Mouse (Mus musculus) R1 (cell line): Measurements from ENCODE around the gene Smarcd3.

Source experiments
- DNase-seq: peaks from one replicate; pipeline ENCODE4 v3.0.0-alpha.2; 2018; ENCODE audit warnings: low read depth, low spot score

Smarcd3 gene

DNA sequence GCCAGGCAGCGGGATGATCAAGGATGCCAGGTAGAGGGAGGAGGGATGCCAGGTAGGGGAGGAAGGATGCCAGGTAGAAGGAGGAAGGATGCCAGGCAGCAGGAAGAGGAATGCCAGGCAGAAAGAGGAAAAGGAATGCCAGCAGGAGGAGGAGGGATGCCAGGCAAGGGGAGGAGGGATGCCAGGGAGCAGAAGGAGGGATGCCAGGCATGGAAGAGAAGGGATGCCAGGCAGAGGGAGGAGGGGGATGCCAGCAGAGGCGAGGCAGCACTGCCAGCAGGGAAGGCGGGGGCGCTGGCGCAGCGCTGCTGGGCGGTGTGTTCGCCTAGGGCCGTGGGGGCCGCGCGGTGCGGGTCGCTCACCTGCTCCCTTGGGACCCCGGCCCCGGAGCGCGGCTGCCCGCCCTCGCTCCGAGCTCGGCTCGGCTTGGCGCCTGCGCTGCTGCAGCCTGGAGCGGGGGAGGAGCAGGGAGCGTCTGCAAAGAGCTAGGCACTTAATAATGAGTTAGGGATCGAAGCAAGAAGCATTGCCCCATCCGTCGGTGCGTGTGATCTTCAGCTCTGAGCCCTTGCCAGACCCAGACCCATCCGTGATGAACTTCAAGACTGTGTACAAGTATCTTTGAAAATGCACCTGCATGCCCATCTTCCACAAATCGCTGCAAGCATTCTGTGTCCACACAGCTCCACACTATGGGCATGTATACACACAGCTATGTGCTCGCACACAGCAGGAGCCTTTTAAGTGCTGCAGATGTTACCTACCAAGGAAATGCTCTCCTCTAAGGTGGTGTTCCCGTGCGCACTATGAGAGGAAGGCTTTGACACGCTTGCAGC is at the start of gene Smarcd3:
Gene Smarcd3 (minus strand): TSS at position 426 of the 836 bp plus-strand sequence.
- DNase-seq, result peak; percentile 51

DNA sequence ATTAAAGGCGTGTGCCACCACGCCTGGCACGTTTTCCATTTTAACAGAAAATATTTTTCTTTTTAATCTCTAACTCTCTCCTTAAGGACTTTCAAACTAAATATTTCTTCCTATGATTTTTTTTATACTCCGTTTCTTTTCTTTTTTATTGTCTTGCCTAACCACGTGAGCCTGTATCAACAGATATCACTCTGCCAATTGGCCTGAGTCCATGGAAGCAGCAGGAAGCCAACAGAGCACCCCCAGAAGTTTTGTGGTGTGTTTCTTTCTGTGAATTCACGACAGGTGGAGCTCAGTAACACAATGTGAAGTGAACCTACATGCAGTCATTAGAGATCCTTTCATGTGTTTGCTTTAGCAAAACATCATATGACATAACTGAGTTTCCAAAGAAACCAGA is 37.2 kb upstream of the Smarcd3 start:
- DNase-seq, result no peak

DNA sequence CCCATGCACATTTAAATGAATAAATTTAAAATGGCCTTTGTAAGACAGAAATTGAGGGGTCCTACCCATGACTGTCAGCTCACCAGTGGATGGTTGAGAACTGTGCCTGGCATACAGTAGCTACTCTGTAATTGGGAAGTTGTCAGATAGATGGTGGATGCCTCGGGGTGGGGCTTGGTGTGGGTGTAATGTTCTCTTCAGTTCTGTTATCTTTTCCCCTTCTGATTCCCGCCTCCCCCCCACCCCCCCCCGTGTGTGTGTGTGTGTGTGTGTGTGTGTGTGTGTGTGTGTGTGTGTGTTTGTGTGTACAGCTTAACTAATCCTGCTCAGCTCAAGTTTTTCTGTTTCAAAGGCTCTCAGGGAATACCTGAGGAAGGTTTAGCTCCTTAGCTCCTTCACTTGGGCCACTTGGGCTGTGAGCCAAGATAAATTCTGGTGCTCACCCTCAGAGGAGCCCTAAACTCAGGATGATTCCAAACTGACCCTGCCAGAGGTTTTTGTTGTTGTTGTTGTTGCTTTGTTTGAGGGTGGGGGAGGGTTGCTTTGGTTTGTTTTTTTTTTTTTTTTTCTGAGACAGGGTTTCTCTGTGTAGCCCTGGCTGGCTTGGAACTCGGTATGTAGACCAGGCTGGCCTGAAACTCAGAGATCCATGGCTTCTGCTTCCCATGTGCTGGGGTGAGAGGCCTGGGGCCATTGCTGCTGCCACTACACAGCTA is 35.7 kb upstream of the Smarcd3 start:
- DNase-seq, result no peak

DNA sequence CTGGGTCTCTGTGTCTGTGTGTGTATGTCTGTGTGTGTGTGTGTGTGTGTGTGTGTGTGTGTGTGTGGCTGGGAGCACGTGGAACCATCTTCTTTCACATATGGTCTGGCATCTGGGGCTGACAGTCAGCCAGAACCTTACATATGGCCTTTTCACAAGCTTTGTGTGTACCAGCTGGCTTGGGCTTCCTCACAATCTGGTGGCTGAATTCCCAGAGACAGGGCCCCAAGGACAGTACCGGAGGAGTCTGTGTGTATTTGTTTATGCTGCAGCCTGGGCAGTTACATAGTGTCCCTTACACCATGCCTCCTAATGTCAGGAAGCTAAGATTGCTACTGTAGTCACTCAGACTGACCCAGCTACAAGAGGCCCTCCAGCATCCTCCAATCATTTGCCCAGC is 32.9 kb upstream of the Smarcd3 start:
- no peak for DNase-seq

DNA sequence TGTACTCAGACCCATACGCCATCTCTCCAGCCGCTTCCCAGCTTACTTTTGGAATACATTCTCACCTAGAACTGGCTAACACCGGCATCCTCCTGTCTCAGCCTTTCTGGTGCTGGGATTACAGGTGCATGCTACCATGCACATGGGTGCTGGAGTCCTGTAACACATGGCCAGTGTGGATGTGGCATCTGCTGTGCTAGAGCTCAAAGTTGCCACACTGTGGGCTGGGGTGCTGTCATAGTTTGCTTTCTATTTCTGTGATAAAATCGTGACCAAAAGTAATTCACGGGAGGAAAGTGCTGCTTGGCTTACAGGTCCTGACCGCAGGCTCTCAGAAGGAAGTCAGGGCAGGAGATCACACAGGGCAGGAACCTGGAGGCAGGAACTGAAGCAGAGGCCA is 30.3 kb upstream of the Smarcd3 start:
- DNase-seq, result no peak

DNA sequence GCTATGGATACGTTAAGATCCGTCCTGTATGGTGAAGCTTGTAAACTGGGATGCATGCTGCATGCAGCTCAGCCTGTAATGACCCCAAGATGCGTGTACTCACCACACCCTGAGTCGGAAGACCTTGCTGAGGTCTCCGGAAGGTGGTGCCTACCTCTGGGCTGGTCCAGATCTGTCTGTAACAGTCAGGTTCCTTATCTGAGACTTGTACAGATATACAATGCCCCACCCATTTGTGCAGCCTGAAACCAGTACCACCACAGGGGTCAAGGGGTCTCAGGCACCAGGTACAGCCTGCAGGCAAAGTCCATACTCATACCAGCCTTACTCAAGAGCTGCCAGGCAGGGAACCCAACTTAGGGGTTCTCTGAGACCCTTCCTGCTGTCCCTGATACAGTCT is 28.6 kb upstream of the Smarcd3 start:
- DNase-seq, result no peak

DNA sequence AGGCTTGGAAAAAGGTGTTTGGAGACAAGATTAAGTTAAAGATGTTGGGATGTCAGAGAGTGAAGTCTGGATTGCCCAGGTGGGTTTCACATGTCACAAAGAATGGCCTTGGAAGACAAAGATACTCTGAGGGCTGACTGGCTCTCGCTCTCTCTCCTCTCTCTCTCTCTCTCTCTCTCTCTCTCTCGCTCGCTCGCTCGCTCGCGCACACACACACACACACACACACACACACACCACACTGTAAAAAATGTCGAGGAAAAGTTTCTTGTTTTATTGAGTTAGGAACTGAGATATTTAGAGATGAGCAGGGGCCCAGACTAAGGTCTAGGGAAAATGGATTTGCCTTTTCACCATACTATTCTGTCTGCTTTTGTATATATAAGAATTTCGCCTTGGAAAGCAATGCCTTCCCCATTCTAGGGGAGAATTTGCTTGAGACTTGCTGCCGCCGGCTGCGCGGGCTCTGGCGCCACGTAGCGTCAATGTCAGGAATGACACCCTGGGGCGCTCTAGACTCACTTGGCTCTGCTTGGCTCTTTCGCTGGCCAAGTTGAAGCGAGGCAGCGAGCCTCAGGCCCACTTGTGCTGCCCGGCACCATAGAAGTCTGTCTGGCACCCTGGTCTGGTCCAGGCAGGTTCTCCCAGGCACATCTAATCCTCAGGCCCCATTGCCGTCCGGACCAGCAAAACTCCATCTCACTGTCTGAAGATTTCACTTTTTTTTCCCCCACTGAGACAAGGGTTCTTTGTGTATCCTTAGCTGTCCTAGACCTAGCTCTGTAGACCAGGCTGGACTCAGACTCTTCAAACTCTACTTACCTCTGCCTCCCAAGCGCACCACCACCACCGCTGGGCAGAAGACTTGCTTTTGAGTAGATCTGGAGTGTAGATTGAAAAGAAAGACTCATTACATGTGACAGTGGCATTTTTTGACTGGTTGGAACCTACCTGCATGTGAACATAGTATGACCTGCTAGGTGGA is 27.8 kb upstream of the Smarcd3 start:
- DNase-seq, result peak; percentile 63

DNA sequence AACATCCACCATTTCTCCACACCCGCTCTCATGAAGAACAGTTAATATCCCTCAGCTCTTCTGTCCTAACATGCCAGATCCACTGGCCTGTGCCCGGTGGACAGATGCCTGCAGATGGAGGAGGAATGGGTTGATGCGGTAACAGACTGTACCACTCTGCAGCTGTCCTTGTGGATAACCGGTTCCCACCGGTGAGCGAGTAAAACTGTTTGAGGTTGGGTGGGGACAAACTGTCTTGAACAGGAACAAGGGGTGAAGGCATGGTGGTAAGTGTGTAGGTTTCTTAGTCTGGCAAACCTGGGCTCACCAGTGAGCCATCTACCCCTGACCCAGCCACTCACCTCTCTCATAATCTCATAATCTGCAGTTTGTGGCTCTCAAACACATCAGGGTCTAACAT is 27.1 kb upstream of the Smarcd3 start:
- DNase-seq, result peak; percentile 27

DNA sequence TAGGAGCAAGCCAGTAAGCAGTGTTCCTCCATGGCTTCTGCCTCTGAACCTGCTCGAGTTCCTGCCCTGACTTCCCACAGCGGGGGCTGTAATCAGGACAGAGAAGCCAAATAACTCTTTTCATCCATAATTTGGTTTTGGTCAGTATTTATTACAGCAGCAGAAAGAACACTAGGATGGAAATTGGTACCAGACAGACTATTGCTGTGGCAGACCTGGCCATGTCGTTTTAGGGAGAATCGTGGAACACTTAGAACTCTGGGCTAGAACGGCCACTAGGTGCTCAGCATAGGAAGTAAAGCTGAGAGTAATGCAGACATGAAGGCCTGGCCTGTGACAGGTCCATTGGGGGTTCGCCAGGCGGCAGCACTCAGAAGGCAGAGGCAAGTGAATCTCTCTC is 25.5 kb upstream of the Smarcd3 start:
- no peak for DNase-seq

DNA sequence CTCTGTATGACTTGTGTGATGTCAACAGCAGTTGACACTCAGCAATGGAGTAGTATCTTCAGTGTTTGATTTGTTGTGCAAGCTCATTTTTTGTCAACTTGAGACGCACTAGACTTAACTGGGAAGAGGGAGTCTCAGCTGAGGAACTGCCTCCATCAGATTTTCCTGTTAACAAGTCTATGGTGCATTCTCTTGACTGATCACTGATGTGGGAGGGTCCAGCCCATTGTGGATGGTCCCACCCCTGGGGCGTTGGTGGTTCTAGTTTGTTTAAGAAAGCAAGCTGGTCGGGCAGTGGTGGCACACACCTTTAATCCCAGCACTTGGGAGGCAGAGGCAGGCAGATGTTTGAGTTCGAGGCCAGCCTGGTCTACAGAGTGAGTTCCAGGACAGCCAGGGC is 25.0 kb upstream of the Smarcd3 start:
- DNase-seq, result no peak

DNA sequence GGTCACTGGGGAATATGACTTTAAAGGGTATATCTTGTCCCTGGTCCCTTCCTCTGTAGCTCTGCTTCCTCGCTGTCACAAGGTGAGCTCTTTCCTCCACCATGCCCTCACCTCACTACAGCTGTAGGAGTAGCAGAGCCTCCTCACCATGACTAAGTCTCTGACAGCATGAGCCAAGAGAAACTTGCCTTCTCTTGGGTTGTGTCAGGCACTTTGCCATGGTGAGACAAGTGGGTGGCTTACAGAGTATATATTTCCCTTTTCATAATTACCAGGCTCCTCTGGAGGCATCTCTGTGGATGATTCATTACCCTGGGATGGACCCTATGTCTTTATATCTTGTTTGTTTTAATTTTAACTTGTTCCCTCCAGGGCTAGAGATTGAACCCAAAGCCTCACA is 21.2 kb upstream of the Smarcd3 start:
- no peak for DNase-seq

DNA sequence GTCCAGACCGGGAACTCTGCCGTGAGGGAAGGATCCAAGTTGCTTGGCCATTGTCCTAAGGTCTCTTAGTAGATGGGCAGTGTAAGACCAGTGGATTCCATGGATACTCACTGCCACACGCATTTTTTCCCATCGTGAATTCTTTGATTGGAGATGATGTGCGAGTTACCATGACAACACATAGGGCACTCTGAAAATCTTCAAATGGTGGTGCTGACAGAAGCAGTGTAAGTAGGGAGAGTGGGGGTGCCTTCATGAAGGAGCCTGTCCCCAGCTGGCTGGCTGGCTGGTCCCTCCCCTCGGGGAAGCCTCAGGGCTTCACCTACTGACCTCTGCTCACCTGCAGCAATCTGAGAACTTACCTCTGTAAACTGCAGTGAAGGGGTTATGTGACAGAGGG is 14.9 kb upstream of the Smarcd3 start:
- DNase-seq, result no peak

DNA sequence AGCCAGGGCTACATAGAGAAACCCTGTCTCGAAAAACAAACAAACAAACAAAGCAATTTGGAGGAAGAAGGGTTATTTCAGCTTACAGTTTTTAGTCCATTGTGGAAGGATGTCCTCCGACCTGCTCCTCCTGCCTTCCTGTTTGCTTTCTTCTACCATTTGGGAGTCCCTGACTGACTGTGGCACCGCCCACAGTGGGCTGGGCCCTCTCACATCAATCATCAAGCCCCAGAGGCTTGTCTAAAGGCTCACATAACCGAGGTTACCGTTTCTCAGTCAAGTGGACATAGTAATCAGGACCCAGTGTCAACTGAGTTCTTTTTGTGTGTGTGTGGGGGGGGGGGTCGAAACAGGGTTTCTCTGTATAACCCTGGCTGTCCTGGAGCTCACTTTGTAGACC is 13.9 kb upstream of the Smarcd3 start:
- peak; percentile 36 for DNase-seq

DNA sequence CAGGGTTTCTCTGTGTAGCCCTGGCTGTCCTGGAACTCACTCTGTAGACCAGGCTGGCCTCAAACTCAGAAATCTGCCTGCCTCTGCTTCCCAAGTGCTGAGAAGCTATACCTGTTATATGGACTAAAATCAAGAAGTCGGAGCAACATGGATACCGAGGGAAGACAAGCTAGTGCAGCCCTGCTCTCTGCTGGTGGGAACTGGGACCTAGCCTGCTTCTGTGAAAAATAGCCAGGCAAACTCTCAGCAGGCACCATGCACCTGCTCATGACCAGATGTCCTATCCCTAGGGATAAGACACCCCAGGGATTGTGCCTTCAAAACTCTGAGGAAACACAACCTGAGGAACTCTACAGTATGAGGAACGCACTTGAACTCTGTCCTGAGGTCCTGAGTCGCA is 12.8 kb upstream of the Smarcd3 start:
- DNase-seq, result no peak

DNA sequence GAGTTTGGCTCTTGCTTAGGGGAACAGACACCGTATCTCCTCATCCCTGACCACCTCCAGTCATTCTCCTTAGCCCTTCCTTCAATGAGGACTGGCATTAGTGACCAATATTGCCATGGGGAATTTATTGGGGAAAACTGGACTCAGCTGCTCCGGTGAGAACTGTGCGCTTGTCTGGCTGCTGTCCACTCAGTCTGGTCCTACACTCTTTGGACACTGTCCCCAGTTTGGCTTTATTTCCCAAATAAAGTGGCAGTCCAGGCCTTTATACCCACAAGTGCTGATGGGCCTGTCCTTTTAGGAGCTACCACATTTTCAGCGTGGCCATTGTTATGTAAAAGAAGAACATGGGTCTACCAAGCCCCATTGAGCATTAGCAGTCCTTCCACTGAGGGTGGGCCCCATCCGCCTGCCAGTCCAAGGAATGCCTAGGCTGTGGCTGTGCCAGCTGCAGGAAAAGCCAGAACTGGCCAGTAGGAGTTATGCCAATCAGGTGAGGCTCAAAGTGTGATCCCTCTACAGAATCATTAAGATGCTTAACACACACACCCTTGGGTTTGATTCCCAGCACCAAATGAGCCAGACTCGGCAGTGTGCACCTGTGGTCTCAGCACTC is 11.4 kb upstream of the Smarcd3 start:
- no peak for DNase-seq

DNA sequence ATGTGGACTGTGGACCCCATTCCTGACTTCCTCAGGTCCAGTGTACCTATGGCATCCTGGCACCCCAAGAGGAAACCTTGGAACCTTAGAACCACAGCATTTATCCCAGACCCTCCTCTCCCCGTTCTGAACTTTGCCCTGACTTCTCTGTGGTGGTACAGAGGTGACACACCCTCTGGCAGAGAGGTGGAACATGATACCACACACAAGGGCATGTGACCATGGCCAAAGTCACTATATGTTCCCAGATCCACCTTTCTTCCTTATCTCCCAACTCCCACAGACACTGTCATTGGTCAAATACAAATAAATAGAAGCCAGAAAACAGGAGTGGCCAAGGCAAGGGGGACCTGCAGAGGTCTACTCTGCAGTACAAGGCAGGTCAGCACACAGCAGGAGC is 10.9 kb upstream of the Smarcd3 start:
- no peak for DNase-seq

DNA sequence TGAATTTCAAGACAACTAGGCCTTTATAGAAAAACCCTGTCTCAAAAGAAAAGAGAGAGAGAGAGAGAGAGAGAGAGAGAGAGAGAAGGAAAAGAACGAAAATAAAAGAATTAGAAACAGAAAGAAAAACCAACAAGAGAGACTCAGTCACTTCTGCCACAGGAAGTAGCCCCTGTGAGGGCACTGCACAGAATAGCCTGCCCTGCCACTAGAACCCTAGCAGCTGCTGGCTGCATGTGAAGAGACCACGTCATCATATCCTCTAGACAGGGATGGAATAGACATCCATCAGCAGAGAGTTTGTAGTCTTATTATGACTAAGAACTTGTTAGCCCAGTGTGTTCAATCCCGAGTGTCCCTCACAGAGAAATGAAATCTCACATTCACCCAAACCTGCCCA is 5.5 kb upstream of the Smarcd3 start:
- DNase-seq, result no peak

DNA sequence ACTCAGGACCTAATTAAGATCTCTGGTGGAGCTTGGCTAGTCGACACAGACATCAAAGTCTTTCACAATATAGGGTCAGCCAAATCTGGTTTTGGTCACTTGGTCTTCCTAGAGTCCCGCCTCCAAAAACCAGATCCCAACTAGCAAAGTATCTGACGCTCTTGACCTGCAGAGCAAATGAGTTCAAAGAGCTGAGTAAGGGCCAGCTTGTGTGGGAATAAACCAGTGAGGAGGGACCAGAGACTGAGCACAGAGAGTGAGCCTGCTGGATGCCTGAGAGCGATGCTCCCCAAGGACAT is 560 bp upstream of the Smarcd3 start:
- no peak for DNase-seq

DNA sequence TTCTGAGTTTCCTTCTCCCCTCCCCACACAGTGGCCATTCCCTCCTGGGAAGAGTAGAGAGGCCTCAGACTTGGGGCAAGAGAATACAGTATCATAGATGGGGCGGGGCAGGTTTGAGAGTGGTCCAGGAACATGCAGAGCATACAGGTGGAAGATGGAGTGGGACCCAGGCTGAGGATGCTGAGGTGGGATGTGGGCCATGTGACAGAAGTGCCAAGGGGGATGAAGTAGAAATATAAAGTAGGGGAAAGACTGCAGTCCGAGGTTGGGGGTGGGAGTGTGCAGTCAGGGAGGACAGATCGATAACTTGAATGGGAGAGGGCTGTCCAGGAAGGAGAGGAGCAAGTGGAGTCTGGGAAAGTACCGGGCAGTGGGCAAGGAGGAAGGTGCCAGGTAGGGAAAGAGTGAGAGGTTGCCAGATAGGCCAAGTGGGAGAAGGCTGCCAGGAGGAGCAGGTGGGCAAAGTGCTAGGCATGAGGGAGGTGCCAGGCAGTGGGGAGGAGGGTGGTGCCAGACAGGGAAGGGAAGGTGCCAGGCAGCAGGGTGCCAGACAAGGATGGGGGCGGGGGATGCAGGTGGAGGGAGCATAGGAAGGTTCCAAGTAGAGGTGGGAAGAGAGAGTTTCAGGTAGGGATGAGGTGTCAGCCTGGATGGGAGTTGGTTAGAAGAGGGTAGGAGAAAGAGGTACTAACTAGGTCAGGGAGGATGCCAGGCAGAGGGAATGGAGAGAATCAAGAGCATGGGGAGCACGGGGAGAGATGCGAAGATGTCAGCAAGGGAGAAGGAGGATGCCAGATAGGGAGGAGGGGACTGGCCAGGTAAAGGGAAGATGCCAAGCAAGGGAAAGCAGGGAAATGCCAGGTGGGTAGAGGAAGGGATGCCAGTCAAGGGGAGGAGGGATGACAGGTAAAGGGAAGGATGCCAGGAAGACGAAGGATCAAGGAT is 898 bp downstream of the Smarcd3 start:
- no peak for DNase-seq

DNA sequence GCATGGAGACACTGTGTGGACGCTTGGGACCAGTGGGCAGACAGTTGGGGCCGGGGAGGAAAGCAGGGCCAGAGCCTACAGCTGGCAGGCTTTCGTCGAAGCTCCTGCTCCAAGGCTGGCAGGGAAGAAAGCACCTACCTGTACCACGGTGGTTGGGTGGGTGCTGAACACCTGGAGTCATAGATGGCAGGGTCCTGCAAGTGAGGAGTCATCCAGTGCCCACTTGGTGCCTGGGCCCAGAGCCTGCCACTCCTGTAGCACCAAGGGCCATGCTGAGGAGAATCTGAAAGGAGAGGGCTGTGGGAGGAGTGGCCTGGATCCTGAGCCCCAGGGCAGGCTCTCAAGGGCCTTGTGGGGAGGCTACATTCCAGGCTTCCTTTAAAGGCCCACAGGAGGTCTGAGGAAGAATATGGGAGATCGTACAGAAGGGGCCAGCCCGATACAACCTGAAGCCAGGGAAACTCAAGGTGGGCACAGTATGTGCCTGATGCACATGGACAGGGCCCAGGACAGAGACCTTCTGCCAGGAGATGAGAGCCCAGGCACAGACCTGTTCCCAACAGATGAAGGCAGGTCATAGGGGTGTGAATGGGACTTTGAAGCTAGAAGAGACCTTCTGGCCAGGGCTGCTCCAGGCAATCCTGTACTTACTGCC is 1.7 kb downstream of the Smarcd3 start:
- no peak for DNase-seq
